Mouse (Mus musculus): ENCODE data around the gene Ush2a.

DNA sequence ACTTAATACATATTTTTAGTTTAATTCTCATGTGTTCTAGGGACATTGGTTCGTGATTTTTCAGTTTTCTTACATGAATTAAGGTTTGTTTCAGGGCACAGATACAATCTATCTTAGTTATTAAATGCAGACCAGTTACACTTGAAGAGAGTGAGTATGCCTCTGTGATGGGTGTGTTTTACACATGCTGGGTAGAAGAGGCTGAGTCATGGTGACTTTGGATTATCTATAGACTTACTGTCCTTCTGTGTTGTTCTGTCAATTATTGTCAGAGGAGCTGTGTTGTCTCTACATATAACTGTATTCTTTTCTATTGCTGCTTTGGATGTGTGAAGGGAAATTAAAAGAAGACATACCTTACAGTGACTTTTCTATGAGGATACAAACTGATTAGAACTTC is 509.0 kb downstream of the Ush2a start:
- TF ChIP-seq CTCF (IDR thresholded peaks at IDR 0.05; ENCODE audit: insufficient read depth, low read depth, low read length) (no peak), POLR2A (IDR thresholded peaks at IDR 0.05; ENCODE audit: insufficient read depth, low read depth, low read length) (no peak)

Data from olfactory bulb, adult 2 months (tissue).